Mouse (Mus musculus) MEL (cell line): ENCODE results near the gene Rab11fip5. TPM values are rescaled to one million over a fixed set of nuclear protein-coding genes. Genes with fewer than 3 reads are reported as not detected.

Experiments used
- DNase-seq: peaks from one replicate; pipeline ENCODE4 v3.0.0; 2011; ENCODE audit warnings: low read depth, low spot score
- H3K27ac ChIP-seq: 2 replicates; pipeline ENCODE4 v1.5.1; 2012; ENCODE audit warnings: low read depth, mild to moderate bottlenecking, control low read depth, low read length, moderate library complexity; ENCODE audit not compliant: control insufficient read depth
- H3K27me3 ChIP-seq, 2 experiments: fragments of 150-350 bp in 1 of 2; sonication (generic) in 1 of 2; 2 replicates each; pipeline ENCODE4 v1.6.1; 2012; ENCODE audit warnings: low read length in 2 of 2, mild to moderate bottlenecking in 2 of 2, improper control_type of control experiment in 1 of 2, moderate library complexity in 1 of 2; ENCODE audit not compliant: insufficient read depth in 2 of 2, control insufficient read depth in 1 of 2
- H3K36me3 ChIP-seq, 2 experiments: 2 replicates each; pipeline ENCODE4 v1.6.1; 2012 to 2014; ENCODE audit warnings: low read length in 2 of 2, improper control_type of control experiment in 1 of 2, inconsistent platforms in 1 of 2, mild to moderate bottlenecking in 1 of 2; ENCODE audit not compliant: insufficient read depth in 2 of 2, control insufficient read depth in 1 of 2
- H3K4me1 ChIP-seq, 2 experiments: fragments of 150-350 bp in 1 of 2; sonication (generic) in 1 of 2; 2 replicates each; pipeline ENCODE4 v1.6.1; 2012; ENCODE audit warnings: low read length in 2 of 2, improper control_type of control experiment in 1 of 2, mild to moderate bottlenecking in 1 of 2; ENCODE audit not compliant: insufficient read depth in 2 of 2, control insufficient read depth in 1 of 2
- H3K4me3 ChIP-seq, 2 experiments: fragments of 150-350 bp in 1 of 2; sonication (generic) in 1 of 2; 2 replicates each; pipeline ENCODE4 v1.5.1; 2012; ENCODE audit warnings: low read depth in 2 of 2, low read length in 2 of 2, mild to moderate bottlenecking in 2 of 2, moderate library complexity in 2 of 2, control low read depth in 1 of 2, improper control_type of control experiment in 1 of 2; ENCODE audit not compliant: control insufficient read depth in 1 of 2, insufficient read depth in 1 of 2
- H3K79me2 ChIP-seq: 2 replicates; pipeline ENCODE4 v1.6.1; 2012; ENCODE audit warnings: mild to moderate bottlenecking, low read length, moderate library complexity; ENCODE audit not compliant: control insufficient read depth, poor library complexity, insufficient read depth
- H3K9ac ChIP-seq: 2 replicates; pipeline ENCODE4 v1.6.1; 2012; ENCODE audit warnings: low read depth, mild to moderate bottlenecking, control low read depth, low read length, moderate library complexity; ENCODE audit not compliant: control insufficient read depth, poor library complexity, severe bottlenecking
- H3K9me3 ChIP-seq: fragments of 150-350 bp; sonication (generic); replicated peaks from 2 replicates; pipeline ENCODE4 v1.6.1; 2012; ENCODE audit warnings: mild to moderate bottlenecking, low read length, improper control_type of control experiment, moderate library complexity; ENCODE audit not compliant: insufficient read depth
- BHLHE40 ChIP-seq: IDR thresholded peaks from 2 replicates; pipeline ENCODE4 v1.6.1; 2012; ENCODE audit warnings: low read depth, mild to moderate bottlenecking, inconsistent platforms, low read length, improper control_type of control experiment, borderline replicate concordance
- CHD2 ChIP-seq: IDR thresholded peaks from 2 replicates; pipeline ENCODE4 v1.6.1; 2011; ENCODE audit warnings: low read length, improper control_type of control experiment
- CTCF ChIP-seq, 3 experiments: IDR thresholded peaks in 2 of 3; conservative IDR thresholded peaks in 1 of 3; 2 replicates each; pipeline ENCODE4 v1.5.1; 2011 to 2012; ENCODE audit warnings: low read length in 3 of 3, low read depth in 2 of 3, mild to moderate bottlenecking in 2 of 3, improper control_type of control experiment in 1 of 3, inconsistent platforms in 1 of 3, mixed read lengths in 1 of 3, moderate library complexity in 1 of 3; ENCODE audit not compliant: control insufficient read depth in 1 of 3, insufficient read depth in 1 of 3, poor library complexity in 1 of 3, severe bottlenecking in 1 of 3
- ELF1 ChIP-seq: IDR thresholded peaks from 2 replicates; pipeline ENCODE4 v1.6.1; 2014; ENCODE audit warnings: low read depth, mild to moderate bottlenecking, inconsistent platforms, low read length, improper control_type of control experiment, moderate library complexity
- EP300 ChIP-seq, 2 experiments: IDR thresholded peaks; 2 replicates each; pipeline ENCODE4 v1.6.1; 2011; ENCODE audit warnings: improper control_type of control experiment in 2 of 2, low read length in 2 of 2, low read depth in 1 of 2, mild to moderate bottlenecking in 1 of 2
- ETS1 ChIP-seq: IDR thresholded peaks from 2 replicates; pipeline ENCODE4 v1.6.1; 2012; ENCODE audit warnings: low read depth, mild to moderate bottlenecking, inconsistent platforms, low read length, improper control_type of control experiment, moderate library complexity
- MAFK ChIP-seq: IDR thresholded peaks from 2 replicates; pipeline ENCODE4 v1.6.1; 2011; ENCODE audit warnings: low read depth, mild to moderate bottlenecking, low read length, improper control_type of control experiment, borderline replicate concordance
- MAZ ChIP-seq: IDR thresholded peaks from 2 replicates; pipeline ENCODE4 v1.6.1; 2012; ENCODE audit warnings: low read depth, mild to moderate bottlenecking, inconsistent platforms, low read length, improper control_type of control experiment
- MYB ChIP-seq: IDR thresholded peaks from 2 replicates; pipeline ENCODE4 v1.6.1; 2011; ENCODE audit warnings: mild to moderate bottlenecking, low read depth, low read length, improper control_type of control experiment
- NELFE ChIP-seq: IDR thresholded peaks from 2 replicates; pipeline ENCODE4 v1.6.1; 2011; ENCODE audit warnings: low read depth, low read length, improper control_type of control experiment
- POLR2A ChIP-seq, 2 experiments: IDR thresholded peaks; 2 replicates each; pipeline ENCODE4 v1.6.1; 2011 to 2012; ENCODE audit warnings: low read length in 2 of 2, mild to moderate bottlenecking in 2 of 2, control low read depth in 1 of 2, improper control_type of control experiment in 1 of 2, low read depth in 1 of 2, moderate library complexity in 1 of 2; ENCODE audit not compliant: control insufficient read depth in 1 of 2, insufficient read depth in 1 of 2, poor library complexity in 1 of 2
- POLR2AphosphoS2 ChIP-seq: IDR thresholded peaks from 2 replicates; pipeline ENCODE4 v1.6.1; 2011; ENCODE audit warnings: low read length, improper control_type of control experiment
- POLR2AphosphoS5 ChIP-seq: IDR thresholded peaks from 2 replicates; pipeline ENCODE4 v1.6.1; 2012; ENCODE audit warnings: low read depth, borderline replicate concordance, mild to moderate bottlenecking, inconsistent platforms, low read length, moderate library complexity, mixed read lengths
- RAD21 ChIP-seq: IDR thresholded peaks from 2 replicates; pipeline ENCODE4 v1.6.1; 2011; ENCODE audit warnings: mild to moderate bottlenecking, low read depth, low read length, improper control_type of control experiment
- RCOR1 ChIP-seq: IDR thresholded peaks from 2 replicates; pipeline ENCODE4 v1.6.1; 2012; ENCODE audit warnings: low read depth, mild to moderate bottlenecking, inconsistent platforms, low read length, improper control_type of control experiment
- SMC3 ChIP-seq: IDR thresholded peaks from 2 replicates; pipeline ENCODE4 v1.6.1; 2011; ENCODE audit warnings: low read depth, low read length, improper control_type of control experiment
- TAL1 ChIP-seq: IDR thresholded peaks from 2 replicates; pipeline ENCODE4 v1.6.1; 2012; ENCODE audit warnings: mild to moderate bottlenecking, inconsistent platforms, low read length, moderate library complexity, mixed read lengths
- TBP ChIP-seq: IDR thresholded peaks from 2 replicates; pipeline ENCODE4 v1.8.0; 2011; ENCODE audit warnings: low read depth, low read length, improper control_type of control experiment
- TCF12 ChIP-seq: IDR thresholded peaks from 2 replicates; pipeline ENCODE4 v1.6.1; 2014; ENCODE audit warnings: low read depth, mild to moderate bottlenecking, inconsistent platforms, low read length, improper control_type of control experiment, moderate library complexity
- UBTF ChIP-seq: IDR thresholded peaks from 2 replicates; pipeline ENCODE4 v1.6.1; 2012; ENCODE audit warnings: low read depth, mild to moderate bottlenecking, inconsistent platforms, low read length, improper control_type of control experiment, moderate library complexity, borderline replicate concordance; ENCODE audit not compliant: insufficient read depth
- USF1 ChIP-seq: IDR thresholded peaks from 2 replicates; pipeline ENCODE4 v1.6.1; 2014; ENCODE audit warnings: low read depth, mild to moderate bottlenecking, inconsistent platforms, low read length, improper control_type of control experiment, moderate library complexity
- USF2 ChIP-seq, 2 experiments: IDR thresholded peaks; 2 replicates each; pipeline ENCODE4 v1.6.1; 2011 to 2012; ENCODE audit warnings: improper control_type of control experiment in 2 of 2, low read length in 2 of 2, borderline replicate concordance in 1 of 2, inconsistent platforms in 1 of 2, low read depth in 1 of 2, mild to moderate bottlenecking in 1 of 2; ENCODE audit not compliant: insufficient read depth in 1 of 2
- ZC3H11A ChIP-seq: IDR thresholded peaks from 2 replicates; pipeline ENCODE4 v1.6.1; 2012; ENCODE audit warnings: low read depth, mild to moderate bottlenecking, inconsistent platforms, low read length, improper control_type of control experiment
- ZNF384 ChIP-seq: IDR thresholded peaks from 2 replicates; pipeline ENCODE4 v1.6.1; 2012; ENCODE audit warnings: low read depth, mild to moderate bottlenecking, inconsistent platforms, low read length, improper control_type of control experiment
- polyA plus RNA-seq, 2 experiments: library from polyadenylated mRNA; stranded (reverse) in 1 of 2; unstranded in 1 of 2; fragments of >175 nt in 1 of 2; fragments of >200 nt in 1 of 2; gene quantifications; 2 replicates each; pipeline versions ENCODE4 v1.2.1 to v1.2.4; 2012; ENCODE audit warnings: low replicate concordance in 2 of 2, low read depth in 1 of 2; ENCODE audit not compliant: insufficient read length in 2 of 2, insufficient read depth in 1 of 2, missing spikeins in 1 of 2
- total RNA-seq: library from RNA; depleted of rRNA; stranded (reverse); fragments of 300-350 nt; gene quantifications from 2 replicates; pipeline ENCODE4 v1.2.3, GENCODE M21; 2012

Rab11fip5 gene
- total and polyA plus RNA-seq, 3 experiments = 3.3 to 8.5 TPM; not detected in 1

DNA sequence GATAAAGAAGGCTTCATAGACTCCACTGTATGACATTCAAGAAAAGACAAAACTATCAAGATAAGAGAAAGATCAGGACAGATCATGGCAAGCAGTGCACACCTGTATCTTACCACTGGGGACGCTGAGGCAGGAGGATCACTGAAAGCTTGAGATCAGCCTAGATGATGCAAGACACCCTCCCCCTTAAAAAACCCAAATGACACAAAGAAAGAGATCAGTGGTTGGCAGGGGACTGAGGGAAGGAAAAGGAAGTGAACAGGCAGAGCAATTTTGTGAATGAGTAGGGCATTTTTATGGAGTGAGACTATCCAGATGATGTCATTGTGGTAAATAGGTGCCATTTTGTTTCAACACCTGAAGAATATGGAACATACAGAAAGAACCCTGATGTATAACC lies 24.3 kb downstream of the Rab11fip5 start:
- peaks cover 0 to 6% of the 10 kb centered on the region in 2 experiments; a peak in 2 of 4 replicates for H3K36me3 ChIP-seq
- H3K27me3 ChIP-seq = no peaks in the 10 kb centered on the region
- H3K27ac ChIP-seq = no peak overlapping the region
- H3K9me3 ChIP-seq = no peaks in the 10 kb centered on the region
- peaks cover 5 to 12% of the 10 kb centered on the region in 2 experiments; a peak in 3 of 4 replicates for H3K4me1 ChIP-seq
- H3K9ac ChIP-seq = no peak overlapping the region
- no peaks in the 10 kb centered on the region for H3K79me2 ChIP-seq
- TF ChIP-seq CTCF (IDR thresholded peaks at IDR 0.05 in 2 of 3, conservative IDR thresholded peaks at IDR 0.05 in 1 of 3; ENCODE audit: control insufficient read depth in 1 of 3, insufficient read depth in 1 of 3, low read depth in 2 of 3, low read length in 3 of 3, poor library complexity in 1 of 3, severe bottlenecking in 1 of 3) (no peak), TAL1 (no peak)
- peak; percentile 23 for DNase-seq
- no peak overlapping the region for H3K4me3 ChIP-seq

DNA sequence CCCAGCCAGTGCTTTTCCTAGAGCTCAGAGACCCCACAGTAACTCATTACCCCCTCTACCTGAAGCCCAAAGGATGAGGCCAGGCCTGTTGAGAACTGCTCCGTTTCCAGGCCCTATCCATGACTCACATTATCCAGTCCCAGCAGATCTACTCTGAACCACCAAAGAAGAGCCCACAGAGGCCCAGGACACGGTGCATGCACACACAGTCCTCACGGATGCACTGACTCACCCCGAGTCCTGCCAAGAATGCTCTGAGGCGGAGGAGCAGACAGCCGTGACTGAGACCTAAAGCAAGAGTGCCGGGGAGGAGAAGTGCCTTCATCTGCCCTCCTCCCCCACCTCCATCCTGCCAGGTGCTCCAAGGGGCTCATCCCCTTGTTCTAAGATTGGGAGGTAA lies 25.2 kb downstream of the Rab11fip5 start:
- TF ChIP-seq USF1 = no peak
- TF ChIP-seq ZC3H11A = no peak
- TF ChIP-seq UBTF = no peak
- TF ChIP-seq CTCF (IDR thresholded peaks at IDR 0.05 in 2 of 3, conservative IDR thresholded peaks at IDR 0.05 in 1 of 3; ENCODE audit: control insufficient read depth in 1 of 3, insufficient read depth in 1 of 3, low read depth in 2 of 3, low read length in 3 of 3, poor library complexity in 1 of 3, severe bottlenecking in 1 of 3) = no peak
- no peak for TF ChIP-seq EP300 (IDR thresholded peaks at IDR 0.05; ENCODE audit: low read depth in 1 of 2, low read length in 2 of 2)
- H3K9me3 ChIP-seq = no peaks in the 10 kb centered on the region
- peak; percentile 26 for DNase-seq
- H3K27ac ChIP-seq = no peak overlapping the region
- H3K9ac ChIP-seq = no peak overlapping the region
- peaks cover 4 to 8% of the 10 kb centered on the region in 2 experiments; a peak in 2 of 4 replicates for H3K4me1 ChIP-seq
- H3K4me3 ChIP-seq = no peak overlapping the region
- no peaks in the 10 kb centered on the region for H3K27me3 ChIP-seq
- peaks cover 0 to 2% of the 10 kb centered on the region in 2 experiments; a peak in 1 of 4 replicates for H3K36me3 ChIP-seq
- H3K79me2 ChIP-seq = no peaks in the 10 kb centered on the region

DNA sequence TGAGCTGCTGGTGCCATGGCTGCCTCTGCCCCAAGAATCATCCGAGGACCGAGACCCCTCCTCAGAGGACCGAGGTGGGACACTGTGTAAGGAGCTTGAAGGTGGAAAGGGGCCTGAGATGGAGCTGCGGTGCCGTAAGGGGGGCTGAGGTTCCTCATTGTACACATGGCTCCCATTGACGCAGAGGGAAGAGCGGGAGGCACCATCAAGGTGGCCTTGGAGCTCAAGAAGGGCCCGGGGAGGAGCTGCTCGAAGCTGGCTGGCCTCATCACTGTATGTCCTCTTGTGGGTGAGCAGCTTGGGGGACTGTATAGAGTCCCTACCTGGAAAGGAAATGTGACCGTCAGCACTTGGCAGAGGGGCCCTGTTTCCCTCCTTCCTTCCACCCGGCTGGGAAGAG lies 26.3 kb downstream of the Rab11fip5 start:
- Histone ChIP-seq H3K36me3 (peaks cover 0 to 2% of the 10 kb centered on the region in 2 experiments; a peak in 1 of 4 replicates), H3K79me2 (no peaks in the 10 kb centered on the region), H3K9me3 (no peaks in the 10 kb centered on the region), H3K9ac (no peak overlapping the region), H3K27ac (no peak overlapping the region), H3K4me3 (no peak overlapping the region), H3K4me1 (peaks cover 4 to 8% of the 10 kb centered on the region in 2 experiments; a peak in 2 of 4 replicates), H3K27me3 (no peaks in the 10 kb centered on the region)
- TF ChIP-seq ZNF384 (no peak), MYB (no peak), UBTF (no peak), CHD2 (no peak), ELF1 (no peak), BHLHE40 (no peak), MAZ (no peak), MAFK (no peak), NELFE (no peak), SMC3 (no peak), RAD21 (no peak), RCOR1 (no peak), TCF12 (no peak), POLR2A (IDR thresholded peaks at IDR 0.05; ENCODE audit: control insufficient read depth in 1 of 2, insufficient read depth in 1 of 2, low read depth in 1 of 2, low read length in 2 of 2, poor library complexity in 1 of 2) (no peak), TBP (no peak), POLR2AphosphoS2 (no peak), ETS1 (no peak), POLR2AphosphoS5 (no peak), USF2 (IDR thresholded peaks at IDR 0.05; ENCODE audit: borderline replicate concordance in 1 of 2, insufficient read depth in 1 of 2, low read depth in 1 of 2, low read length in 2 of 2) (no peak)
- DNase-seq = no peak
